Mouse (Mus musculus) gastrocnemius, adult 2 months (tissue): ENCODE results near the gene Scd2. TPM values are rescaled to one million over a fixed set of nuclear protein-coding genes. Genes with fewer than 3 reads are reported as not detected.
A peak's percentile ranks its signal among the peaks of the same experiment; 100 is the strongest.
"Not testable (repeated sequence)": the region's sequence is repeated elsewhere in the genome, so short reads cannot be mapped to it uniquely, and the experiment has no call there.

Source experiments
- DNase-seq: peaks from one replicate; pipeline ENCODE4 v3.0.0; 2022
- H3K27ac ChIP-seq: fragments of 200-600 bp; 2 replicates; pipeline ENCODE4 v1.8.1; 2022; ENCODE audit warnings: mild to moderate bottlenecking
- H3K4me3 ChIP-seq: fragments of 200-600 bp; 2 replicates; pipeline ENCODE4 v1.8.1; 2022; ENCODE audit warnings: mild to moderate bottlenecking, moderate library complexity
- CTCF ChIP-seq: fragments of 200-600 bp; IDR thresholded peaks from 2 replicates; pipeline ENCODE4 v1.8.1; 2022; ENCODE audit warnings: antibody characterized with exemption, mild to moderate bottlenecking, moderate library complexity
- intact Hi-C: fragments of 180-260 bp; cut with DNase I; formaldehyde crosslinking; loops from one replicate; pipeline ENCODE4 v1.15.1; 2025
- total RNA-seq, 2 experiments: library from RNA; stranded (reverse); gene quantifications; 2 replicates each; pipeline ENCODE4 v1.2.3; 2021

The Scd2 gene
- total RNA-seq, 2 experiments from 2014 or later = 7.4 to 9.1 TPM

- intact Hi-C loops = no loop called here
- DNase-seq = peak; percentile 30
- H3K4me3 ChIP-seq = no peak overlapping the region
- peak overlapping the region; percentile 56 for H3K27ac ChIP-seq
- no peak for TF ChIP-seq CTCF
Observed at GRCm38 (mm10) chr19:44280755-44281154, 12.7 kb upstream of the Scd2 start.

- H3K27ac ChIP-seq, intact Hi-C loops, DNase-seq, H3K4me3 ChIP-seq: not testable (repeated sequence)
Observed at GRCm38 (mm10) chr19:44281825-44282447, 11.5 kb upstream of the Scd2 start.

- Histone ChIP-seq H3K4me3 (no peak overlapping the region), H3K27ac (no peak overlapping the region; the same call in 1 of the 2 replicates)
- no peak for DNase-seq
- intact Hi-C loops = no loop called here
- no peak for TF ChIP-seq CTCF
Observed at GRCm38 (mm10) chr19:44282534-44283156, 10.8 kb upstream of the Scd2 start.

GRCm38 (mm10) chr19:44283157-44284024, 10.1 kb upstream of the Scd2 start:
- intact Hi-C loops = no loop called here
- Histone ChIP-seq H3K4me3 (peak overlapping the region; percentile 79), H3K27ac (peak overlapping the region; percentile 82)
- TF ChIP-seq CTCF = no peak
- no peak for DNase-seq

GRCm38 (mm10) chr19:44284025-44284695, 9.3 kb upstream of the Scd2 start:
- intact Hi-C loops = no loop called here
- no peak for TF ChIP-seq CTCF
- Histone ChIP-seq H3K27ac (peak overlapping the region; percentile 82), H3K4me3 (peak overlapping the region; percentile 79)
- DNase-seq = peak; percentile 92

- TF ChIP-seq CTCF = no peak
- DNase-seq = no peak
- Histone ChIP-seq H3K27ac (peak overlapping the region; percentile 82), H3K4me3 (peak overlapping the region; percentile 79)
- intact Hi-C loops = no loop called here
Observed at GRCm38 (mm10) chr19:44284723-44285122, 8.8 kb upstream of the Scd2 start.

GRCm38 (mm10) chr19:44285554-44285953, 7.9 kb upstream of the Scd2 start:
- H3K4me3 ChIP-seq = no peak overlapping the region
- no peak for DNase-seq
- intact Hi-C loops = no loop called here
- no peak overlapping the region for H3K27ac ChIP-seq
- no peak for TF ChIP-seq CTCF

GRCm38 (mm10) chr19:44286109-44286508, 7.4 kb upstream of the Scd2 start:
- H3K4me3 ChIP-seq = no peak overlapping the region
- no peak for TF ChIP-seq CTCF
- intact Hi-C loops = no loop called here
- H3K27ac ChIP-seq = no peak overlapping the region
- DNase-seq = no peak

GRCm38 (mm10) chr19:44287415-44288110, 5.9 kb upstream of the Scd2 start:
- intact Hi-C loops = no loop called here
- Histone ChIP-seq H3K27ac (no peak overlapping the region), H3K4me3 (no peak overlapping the region)
- TF ChIP-seq CTCF = no peak
- no peak for DNase-seq

GRCm38 (mm10) chr19:44292083-44292482, 1.4 kb upstream of the Scd2 start:
- H3K27ac ChIP-seq = no peak overlapping the region
- intact Hi-C loops = no loop called here
- DNase-seq = no peak
- no peak overlapping the region for H3K4me3 ChIP-seq
- TF ChIP-seq CTCF = no peak

GRCm38 (mm10) chr19:44292483-44292882, 991 bp upstream of the Scd2 start:
- no peak for DNase-seq
- intact Hi-C loops = no loop called here
- H3K4me3 ChIP-seq = no peak overlapping the region
- H3K27ac ChIP-seq = peak overlapping the region; percentile 86
- TF ChIP-seq CTCF = no peak
